Mouse (Mus musculus): ENCODE measurements around the gene Tmem143. TPM values are rescaled to one million over a fixed set of nuclear protein-coding genes. Genes with fewer than 3 reads are reported as not detected.

The Tmem143 gene
- polyA plus RNA-seq (2015; fragmentation: Nextera tagmentation; extraction: Ambion mirVana) = 7.1 and 8.4 TPM in 2 replicates

DNA sequence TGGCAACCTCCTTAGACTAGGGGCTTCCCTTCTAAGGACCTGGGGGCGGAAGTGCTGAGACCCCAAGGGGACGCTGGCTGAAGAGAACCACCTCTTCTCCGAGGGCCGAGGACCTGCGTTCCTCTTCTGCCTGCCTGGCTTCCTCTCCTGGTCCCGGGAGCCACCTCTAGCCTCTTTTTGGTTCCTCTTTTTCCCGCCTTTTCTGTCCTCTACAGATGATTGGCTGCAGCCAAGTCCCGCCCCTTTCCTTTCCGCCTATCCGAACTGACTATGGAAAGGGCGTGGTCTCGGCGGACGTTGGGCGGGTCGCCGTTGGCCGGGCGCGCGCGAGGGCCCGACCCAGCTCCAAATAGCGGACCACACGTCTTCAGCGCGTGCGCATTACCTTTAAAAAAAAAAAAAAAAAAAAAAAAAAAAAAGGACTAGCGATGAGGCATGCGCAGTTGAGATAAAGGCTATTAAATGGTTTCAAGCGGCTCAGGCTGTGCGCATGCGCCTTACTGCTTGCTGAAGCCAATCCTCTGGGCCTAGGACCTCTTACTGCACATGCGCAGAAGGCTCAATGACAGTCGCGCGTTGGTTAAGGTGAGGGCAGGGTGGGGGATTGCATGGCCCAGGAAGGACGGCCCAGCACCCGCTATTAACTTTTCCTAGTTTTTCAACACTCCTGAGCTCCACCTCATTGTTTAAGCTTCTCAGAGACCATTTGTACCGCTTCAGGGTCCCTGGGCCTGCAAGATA is at the start of gene Tmem143, which contains the start of gene Syngr4:
Gene Tmem143, plus strand, starts transcription at position 425 of the 741 bp plus-strand sequence.
Gene Syngr4, minus strand, starts transcription at position 198 of the 741 bp plus-strand sequence.
- Histone ChIP-seq H3K9ac (replicated peaks; ENCODE audit: low read length) (peak within 1 kb of the TSS; percentile 76), H3K4me2 (replicated peaks; ENCODE audit: low read depth, low read length) (peak within 1 kb of the TSS; percentile 83), H3K27ac (ENCODE audit: low read length) (peak within 1 kb of the TSS; percentile 88), H3K27me3 (ENCODE audit: insufficient read depth, low read length) (no peaks in the 10 kb centered on the region), H3K4me1 (ENCODE audit: insufficient read depth, low read length) (peaks cover 6% of the 10 kb centered on the region), H3K9me3 (ENCODE audit: low read length) (no peaks in the 10 kb centered on the region), H3K36me3 (ENCODE audit: insufficient read depth, low read length) (no peaks in the 10 kb centered on the region), H3K4me3 (ENCODE audit: low read length) (peak within 1 kb of the TSS; percentile 58)
- peak; percentile 89 for ATAC-seq (ENCODE audit: low FRiP score, low TSS enrichment)
- under 1% methylated on average over 40 of the region's 40 CpGs for WGBS

DNA sequence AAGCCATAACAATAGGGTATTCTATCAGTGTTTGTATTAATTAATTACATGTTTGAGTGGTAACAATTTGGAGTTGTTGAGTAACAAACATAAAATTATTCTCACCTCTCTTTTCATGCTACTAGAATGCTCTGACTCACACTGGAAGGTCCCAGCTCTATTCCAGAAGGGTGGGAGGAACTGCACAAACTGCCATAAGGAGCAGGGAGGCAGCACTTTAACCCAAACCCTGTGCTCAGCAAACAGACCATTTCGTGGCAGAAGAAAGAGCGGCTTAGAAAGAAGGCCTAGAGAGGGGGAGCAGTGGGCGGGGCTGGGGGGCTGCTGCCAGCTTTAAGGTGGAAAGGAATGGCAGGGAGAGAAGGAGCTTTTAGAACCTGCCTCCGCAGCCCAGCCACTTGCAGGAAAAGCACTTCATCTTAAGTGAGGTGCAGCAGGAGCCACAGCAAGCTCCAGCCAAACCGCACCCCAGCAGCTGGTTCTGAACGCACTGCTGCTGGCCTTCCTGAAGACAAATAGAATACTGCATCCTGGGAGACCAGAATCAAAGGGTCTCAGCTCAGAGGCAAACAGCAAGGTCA is 48.2 kb upstream of the Tmem143 start:
- H3K4me1 ChIP-seq (ENCODE audit: insufficient read depth, low read length) = no peaks in the 10 kb centered on the region
- H3K27ac ChIP-seq (ENCODE audit: low read length) = no peak overlapping the region
- no peak overlapping the region for H3K4me2 ChIP-seq (replicated peaks; ENCODE audit: low read depth, low read length)
- no peak overlapping the region for H3K4me3 ChIP-seq (ENCODE audit: low read length)
- H3K36me3 ChIP-seq (ENCODE audit: insufficient read depth, low read length) = no peaks in the 10 kb centered on the region
- no peaks in the 10 kb centered on the region; the same call in 1 of the 2 replicates for H3K27me3 ChIP-seq (ENCODE audit: insufficient read depth, low read length)
- no peaks in the 10 kb centered on the region for H3K9me3 ChIP-seq (ENCODE audit: low read length)
- H3K9ac ChIP-seq (replicated peaks; ENCODE audit: low read length) = no peak overlapping the region
- no peak for ATAC-seq (ENCODE audit: low FRiP score, low TSS enrichment)
- 19% methylated on average over 6 of the region's 6 CpGs for WGBS

DNA sequence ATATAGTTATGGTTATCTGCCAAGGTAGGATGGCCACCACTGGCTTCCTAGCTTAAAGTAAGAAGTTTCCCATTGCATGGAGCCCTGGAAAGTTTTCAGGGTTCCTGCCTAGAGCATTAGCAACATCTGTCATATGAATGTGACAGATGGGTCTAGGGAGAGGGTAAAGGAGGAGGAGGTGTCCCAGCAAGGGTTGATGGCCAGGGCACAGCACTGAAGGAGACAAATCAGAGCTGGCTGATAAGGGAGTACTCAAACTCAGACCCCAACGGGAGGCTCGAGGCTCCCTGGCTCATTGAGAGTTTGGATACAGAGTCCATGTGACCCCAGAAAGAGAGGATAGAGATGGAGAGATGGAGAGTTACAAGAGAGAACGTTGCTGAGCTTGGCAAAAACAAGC is 46.1 kb upstream of the Tmem143 start:
- no peak overlapping the region for H3K4me3 ChIP-seq (ENCODE audit: low read length)
- H3K27ac ChIP-seq (ENCODE audit: low read length) = no peak overlapping the region
- H3K4me1 ChIP-seq (ENCODE audit: insufficient read depth, low read length) = no peaks in the 10 kb centered on the region
- no peak overlapping the region for H3K4me2 ChIP-seq (replicated peaks; ENCODE audit: low read depth, low read length)
- 73% methylated on average over 3 of the region's 3 CpGs for WGBS
- no peak for ATAC-seq (ENCODE audit: low FRiP score, low TSS enrichment)
- H3K9me3 ChIP-seq (ENCODE audit: low read length) = no peaks in the 10 kb centered on the region
- no peaks in the 10 kb centered on the region for H3K36me3 ChIP-seq (ENCODE audit: insufficient read depth, low read length)
- no peaks in the 10 kb centered on the region; the same call in 1 of the 2 replicates for H3K27me3 ChIP-seq (ENCODE audit: insufficient read depth, low read length)
- H3K9ac ChIP-seq (replicated peaks; ENCODE audit: low read length) = no peak overlapping the region

DNA sequence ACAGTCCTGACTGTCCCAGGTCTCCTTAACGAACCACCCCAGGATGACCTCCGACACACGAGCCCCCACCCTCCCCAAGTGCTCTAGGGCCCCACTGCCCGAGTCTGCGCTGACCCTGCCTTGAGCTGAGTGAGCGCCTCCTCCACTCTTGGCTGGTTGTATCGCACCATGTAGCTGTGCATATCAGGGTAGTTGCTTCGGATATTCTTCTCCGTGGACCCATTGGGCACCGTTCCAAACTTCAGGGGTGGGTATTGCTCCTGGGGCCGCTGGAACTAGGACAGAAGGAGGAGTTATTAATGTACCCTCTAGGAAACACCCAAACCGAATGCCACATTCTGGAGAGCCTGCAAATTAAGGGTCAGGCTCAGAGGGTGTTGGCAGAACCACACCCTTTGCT is 43.7 kb upstream of the Tmem143 start:
- Histone ChIP-seq H3K36me3 (ENCODE audit: insufficient read depth, low read length) (no peaks in the 10 kb centered on the region), H3K27me3 (ENCODE audit: insufficient read depth, low read length) (peaks cover 7% of the 10 kb centered on the region; the same call in 1 of the 2 replicates), H3K9me3 (ENCODE audit: low read length) (no peaks in the 10 kb centered on the region), H3K4me2 (replicated peaks; ENCODE audit: low read depth, low read length) (no peak overlapping the region), H3K4me1 (ENCODE audit: insufficient read depth, low read length) (peaks cover 13% of the 10 kb centered on the region; the same call in 1 of the 2 replicates), H3K4me3 (ENCODE audit: low read length) (no peak overlapping the region), H3K27ac (ENCODE audit: low read length) (no peak overlapping the region), H3K9ac (replicated peaks; ENCODE audit: low read length) (no peak overlapping the region)
- ATAC-seq (ENCODE audit: low FRiP score, low TSS enrichment) = no peak
- 71% methylated on average over 12 of the region's 12 CpGs for WGBS

DNA sequence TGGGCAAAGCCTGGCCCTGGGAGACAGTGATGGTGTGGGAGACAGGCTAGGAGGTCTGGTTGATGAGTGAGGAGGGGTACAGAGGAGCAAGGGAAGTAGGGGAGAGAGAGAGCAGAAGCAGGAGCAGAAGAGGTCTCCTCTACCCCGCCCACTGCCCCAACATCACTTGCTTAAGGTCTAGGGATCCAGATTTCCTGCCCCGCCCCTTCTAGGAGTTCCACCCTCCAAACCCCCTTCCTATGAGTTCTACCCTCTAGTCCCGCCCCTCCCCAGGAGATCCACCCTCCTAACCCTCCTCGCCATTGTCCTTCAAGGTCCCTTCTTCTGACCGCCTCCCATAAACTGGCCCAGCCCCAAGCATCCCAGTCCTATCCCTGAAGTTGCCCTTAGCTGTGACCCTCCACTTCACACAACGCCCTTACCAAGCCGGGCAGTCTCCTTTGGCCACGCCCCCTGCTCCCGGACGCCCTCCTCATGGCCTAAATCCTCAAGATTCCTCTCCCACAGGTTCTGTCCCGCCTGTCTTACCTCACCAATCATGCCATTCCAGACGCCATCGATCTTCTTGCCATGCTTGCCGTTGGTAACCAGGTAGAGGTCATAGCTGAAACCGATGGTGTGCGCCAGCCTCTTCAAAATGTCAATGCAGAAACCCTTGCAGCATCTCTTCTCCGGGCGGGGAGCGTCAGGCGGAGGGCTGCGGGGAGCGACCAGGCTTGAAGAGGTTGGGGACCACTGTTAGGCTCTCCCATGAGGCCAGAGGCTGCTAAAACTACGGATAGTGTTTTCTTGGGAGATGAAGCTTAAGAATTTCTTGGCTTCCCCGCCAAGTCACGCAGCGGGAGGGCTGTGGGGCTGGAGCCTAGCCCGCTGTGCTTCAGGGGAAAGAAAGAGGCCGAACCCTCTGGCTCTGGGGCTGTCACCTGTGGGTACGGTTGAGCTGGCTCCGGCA is 39.5 kb upstream of the Tmem143 start:
- H3K27me3 ChIP-seq (ENCODE audit: insufficient read depth, low read length) = peaks cover 12% of the 10 kb centered on the region
- WGBS = 2% methylated on average over 28 of the region's 30 CpGs
- H3K9ac ChIP-seq (replicated peaks; ENCODE audit: low read length) = peak overlapping the region; percentile 45
- peak overlapping the region; percentile 40 for H3K4me3 ChIP-seq (ENCODE audit: low read length)
- no peaks in the 10 kb centered on the region for H3K36me3 ChIP-seq (ENCODE audit: insufficient read depth, low read length)
- ATAC-seq (ENCODE audit: low FRiP score, low TSS enrichment) = peak; percentile 67
- peak overlapping the region; percentile 54 for H3K4me2 ChIP-seq (replicated peaks; ENCODE audit: low read depth, low read length)
- peaks cover 13% of the 10 kb centered on the region; the same call in 1 of the 2 replicates for H3K4me1 ChIP-seq (ENCODE audit: insufficient read depth, low read length)
- no peak overlapping the region for H3K27ac ChIP-seq (ENCODE audit: low read length)
- H3K9me3 ChIP-seq (ENCODE audit: low read length) = no peaks in the 10 kb centered on the region

DNA sequence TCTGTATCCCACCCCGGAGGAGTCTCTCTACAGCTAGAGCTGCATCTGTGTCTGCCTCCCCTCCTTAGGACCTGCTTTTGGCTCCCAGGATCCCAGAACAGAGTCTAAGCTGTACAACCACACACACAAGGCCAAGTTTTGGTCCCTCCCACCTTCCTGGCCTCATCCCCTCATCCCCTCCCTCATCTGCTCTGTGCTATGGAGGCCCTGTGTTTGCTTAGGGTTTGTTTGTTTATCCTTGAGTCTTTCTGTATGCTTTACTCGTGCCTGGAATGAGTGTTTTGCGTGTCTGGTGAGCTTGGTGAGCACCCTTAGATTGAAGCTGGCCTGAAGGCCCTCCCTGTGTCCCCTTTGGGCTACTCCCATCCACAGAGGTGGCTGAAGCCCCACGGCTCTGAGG is 37.7 kb upstream of the Tmem143 start:
- no peak overlapping the region for H3K27ac ChIP-seq (ENCODE audit: low read length)
- peaks cover 13% of the 10 kb centered on the region; the same call in 1 of the 2 replicates for H3K4me1 ChIP-seq (ENCODE audit: insufficient read depth, low read length)
- H3K27me3 ChIP-seq (ENCODE audit: insufficient read depth, low read length) = peaks cover 12% of the 10 kb centered on the region
- no peak overlapping the region for H3K9ac ChIP-seq (replicated peaks; ENCODE audit: low read length)
- no peak overlapping the region for H3K4me3 ChIP-seq (ENCODE audit: low read length)
- H3K36me3 ChIP-seq (ENCODE audit: insufficient read depth, low read length) = no peaks in the 10 kb centered on the region
- no peaks in the 10 kb centered on the region for H3K9me3 ChIP-seq (ENCODE audit: low read length)
- no peak for ATAC-seq (ENCODE audit: low FRiP score, low TSS enrichment)
- no peak overlapping the region for H3K4me2 ChIP-seq (replicated peaks; ENCODE audit: low read depth, low read length)
- WGBS = 47% methylated on average over 4 of the region's 4 CpGs

DNA sequence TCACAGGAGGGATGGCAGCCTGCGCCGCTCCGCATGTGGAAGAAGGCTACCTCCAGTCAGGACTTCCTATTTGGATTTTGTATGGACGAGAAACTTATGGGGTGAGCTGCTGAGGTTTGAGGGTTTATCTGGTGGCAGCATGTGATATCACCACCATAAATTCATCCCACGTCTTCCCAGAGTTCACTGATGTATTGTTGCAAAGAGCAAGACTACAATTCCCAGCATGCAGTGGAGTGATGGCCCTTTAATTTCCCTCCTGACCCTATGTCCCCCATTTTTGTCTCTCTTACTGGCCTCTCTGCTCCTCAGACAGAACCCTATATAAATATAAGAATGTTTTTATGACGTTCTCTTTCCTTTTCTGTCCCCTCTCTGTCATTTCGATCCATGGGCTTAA is 33.9 kb upstream of the Tmem143 start:
- no peaks in the 10 kb centered on the region for H3K9me3 ChIP-seq (ENCODE audit: low read length)
- no peak overlapping the region for H3K27ac ChIP-seq (ENCODE audit: low read length)
- no peak overlapping the region for H3K4me2 ChIP-seq (replicated peaks; ENCODE audit: low read depth, low read length)
- H3K4me3 ChIP-seq (ENCODE audit: low read length) = no peak overlapping the region
- H3K27me3 ChIP-seq (ENCODE audit: insufficient read depth, low read length) = peaks cover 14% of the 10 kb centered on the region
- H3K4me1 ChIP-seq (ENCODE audit: insufficient read depth, low read length) = peaks cover 16% of the 10 kb centered on the region
- no peak overlapping the region for H3K9ac ChIP-seq (replicated peaks; ENCODE audit: low read length)
- WGBS = 84% methylated on average over 7 of the region's 7 CpGs
- no peaks in the 10 kb centered on the region for H3K36me3 ChIP-seq (ENCODE audit: insufficient read depth, low read length)
- ATAC-seq (ENCODE audit: low FRiP score, low TSS enrichment) = no peak

DNA sequence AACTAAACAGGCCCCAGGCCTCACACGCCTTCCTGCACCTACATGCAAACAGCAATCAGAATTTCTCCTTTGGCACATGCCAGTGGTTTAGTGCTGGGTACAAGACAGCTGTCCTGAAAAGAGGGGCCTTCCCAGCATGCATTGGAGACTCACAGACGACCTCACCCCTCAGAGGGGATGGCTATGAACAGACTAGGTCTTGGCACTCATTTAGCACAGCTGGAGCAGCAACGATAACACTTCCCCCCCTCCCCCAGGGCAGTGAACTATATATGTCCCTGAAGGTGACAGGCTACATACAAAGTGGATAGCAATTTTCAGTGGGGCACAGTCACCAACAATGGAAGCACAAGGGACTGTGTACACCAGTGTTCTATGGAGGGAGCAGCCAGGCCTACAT is 32.3 kb upstream of the Tmem143 start:
- no peaks in the 10 kb centered on the region for H3K9me3 ChIP-seq (ENCODE audit: low read length)
- H3K4me1 ChIP-seq (ENCODE audit: insufficient read depth, low read length) = peaks cover 20% of the 10 kb centered on the region
- H3K4me2 ChIP-seq (replicated peaks; ENCODE audit: low read depth, low read length) = no peak overlapping the region
- no peaks in the 10 kb centered on the region for H3K36me3 ChIP-seq (ENCODE audit: insufficient read depth, low read length)
- no peak overlapping the region for H3K27ac ChIP-seq (ENCODE audit: low read length)
- no peak for ATAC-seq (ENCODE audit: low FRiP score, low TSS enrichment)
- H3K9ac ChIP-seq (replicated peaks; ENCODE audit: low read length) = no peak overlapping the region
- H3K27me3 ChIP-seq (ENCODE audit: insufficient read depth, low read length) = peaks cover 25% of the 10 kb centered on the region
- 69% methylated on average over 3 of the region's 3 CpGs for WGBS
- H3K4me3 ChIP-seq (ENCODE audit: low read length) = no peak overlapping the region

Measured in kidney, embryonic 16.5 days (tissue).